Mouse (Mus musculus) heart, adult 2 months (tissue): ENCODE measurements around the gene Lrrc58. TPM values are rescaled to one million over a fixed set of nuclear protein-coding genes. Genes with fewer than 3 reads are reported as not detected.

ENCODE experiments used
- DNase-seq, 2 experiments: peaks; one replicate each; pipeline ENCODE4 v3.0.0; 2021
- H3K27ac ChIP-seq: fragments of 200-600 bp; 2 replicates; pipeline ENCODE4 v1.8.1; 2022
- H3K27me3 ChIP-seq: fragments of 200-500 bp; 2 replicates; pipeline ENCODE4 v1.6.1; 2012; ENCODE audit warnings: mild to moderate bottlenecking, low read length, inconsistent platforms, mixed read lengths; ENCODE audit not compliant: control insufficient read depth, insufficient read depth
- H3K36me3 ChIP-seq: fragments of 200-500 bp; 2 replicates; pipeline ENCODE4 v1.6.1; 2012; ENCODE audit warnings: low read length, inconsistent platforms; ENCODE audit not compliant: control insufficient read depth, insufficient read depth
- H3K4me1 ChIP-seq: fragments of 200-500 bp; 2 replicates; pipeline ENCODE4 v1.6.1; 2011; ENCODE audit warnings: low read length; ENCODE audit not compliant: control insufficient read depth, insufficient read depth
- H3K4me3 ChIP-seq: fragments of 200-600 bp; 2 replicates; pipeline ENCODE4 v1.8.1; 2022
- H3K79me2 ChIP-seq: fragments of 200-500 bp; replicated peaks from 2 replicates; pipeline ENCODE4 v1.6.1; 2012; ENCODE audit warnings: mild to moderate bottlenecking, inconsistent platforms, low read length, moderate library complexity, mixed read lengths; ENCODE audit not compliant: control insufficient read depth, insufficient read depth
- H3K9ac ChIP-seq: fragments of 200-500 bp; 2 replicates; pipeline ENCODE4 v1.6.1; 2012; ENCODE audit warnings: low read depth, mild to moderate bottlenecking, control low read depth, inconsistent platforms, low read length, mixed read lengths
- CTCF ChIP-seq: fragments of 200-600 bp; IDR thresholded peaks from 2 replicates; pipeline ENCODE4 v1.8.1; 2022; ENCODE audit warnings: antibody characterized with exemption, mild to moderate bottlenecking, moderate library complexity
- EP300 ChIP-seq: fragments of 200-500 bp; IDR thresholded peaks from 2 replicates; pipeline ENCODE4 v1.6.1; 2011; ENCODE audit warnings: low read depth, low read length, control low read depth; ENCODE audit not compliant: insufficient read depth
- POLR2A ChIP-seq: fragments of 200-500 bp; IDR thresholded peaks from 2 replicates; pipeline ENCODE4 v1.6.1; 2011; ENCODE audit warnings: mild to moderate bottlenecking, low read depth, low read length, control low read depth; ENCODE audit not compliant: insufficient read depth
- WGBS: fragments of 180-500 bp; shearing (Covaris S2); methylation state at CpG from one replicate; pipeline ENCODE4 v1.1.7; 2018; 5-methylcytosine and 5-hydroxymethylcytosine counted together
- intact Hi-C: fragments of 180-260 bp; cut with DNase I; formaldehyde crosslinking; loops from one replicate; pipeline ENCODE4 v1.15.1; 2025
- polyA plus RNA-seq: library from polyadenylated mRNA; depleted of rRNA; stranded (reverse); fragments of >200 nt; gene quantifications from 2 replicates; pipeline ENCODE4 v1.2.3, GENCODE M21; 2012
- total RNA-seq, 2 experiments: library from RNA; stranded (reverse); gene quantifications; 2 replicates each; pipeline ENCODE4 v1.2.3; 2021

The Lrrc58 gene
- total and polyA plus RNA-seq, 3 experiments: 11.8 to 83.5 (median 64.4) TPM

DNA sequence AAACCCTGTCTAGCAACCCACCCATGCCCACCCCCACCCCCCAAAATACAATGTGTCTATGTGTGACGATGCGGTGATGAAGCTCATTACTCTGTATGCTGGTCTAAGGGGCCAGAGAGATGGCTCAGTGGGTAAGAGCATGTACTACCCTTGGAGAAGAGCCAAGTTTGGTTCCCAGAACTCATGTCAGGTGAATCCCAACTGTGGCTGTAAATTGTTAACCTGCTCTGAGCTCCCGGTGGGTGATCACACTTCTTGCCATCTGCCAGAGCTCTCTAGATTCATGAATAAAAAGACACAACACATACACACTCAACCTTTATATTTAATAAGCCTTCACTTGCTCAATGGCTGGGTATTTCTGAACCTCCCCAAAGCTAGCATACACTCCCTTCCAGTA is 38.3 kb downstream of the Lrrc58 start:
- no peak for TF ChIP-seq POLR2A
- TF ChIP-seq EP300: no peak
- TF ChIP-seq CTCF: no peak
- Histone ChIP-seq H3K36me3 (no peaks in the 10 kb centered on the region), H3K79me2 (no peaks in the 10 kb centered on the region), H3K27ac (no peak overlapping the region), H3K9ac (no peak overlapping the region), H3K4me3 (no peak overlapping the region), H3K4me1 (no peaks in the 10 kb centered on the region), H3K27me3 (no peaks in the 10 kb centered on the region)
- WGBS: 89% methylated on average over 3 of the region's 3 CpGs
- DNase-seq: no peak
- intact Hi-C loops: no loop called here

DNA sequence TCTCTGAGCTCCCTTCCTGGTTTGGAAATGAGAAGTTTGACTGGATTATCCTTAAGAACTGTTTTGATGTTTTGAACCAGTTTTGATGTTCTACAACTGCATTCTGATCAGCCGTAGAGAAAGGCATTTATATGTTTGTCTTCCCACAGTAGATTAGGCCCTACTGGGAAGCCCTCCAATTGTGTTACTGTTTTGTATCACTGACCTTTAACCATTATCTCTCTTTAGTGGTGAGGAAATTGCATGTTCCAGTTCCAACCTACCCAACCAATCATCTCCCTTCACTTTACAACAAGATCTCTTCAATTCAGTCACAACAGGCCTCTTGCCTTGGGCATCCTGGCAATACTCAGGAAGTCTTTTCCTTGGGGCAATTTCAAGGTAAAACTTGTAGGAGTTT is 42.9 kb downstream of the Lrrc58 start:
- H3K79me2 ChIP-seq: no peaks in the 10 kb centered on the region
- H3K4me3 ChIP-seq: no peak overlapping the region
- no peak for DNase-seq
- no peaks in the 10 kb centered on the region for H3K36me3 ChIP-seq
- TF ChIP-seq CTCF: no peak
- TF ChIP-seq POLR2A: no peak
- no peak for TF ChIP-seq EP300
- no peaks in the 10 kb centered on the region for H3K4me1 ChIP-seq
- H3K27me3 ChIP-seq: peaks cover under 1% of the 10 kb centered on the region; the same call in 1 of the 2 replicates
- H3K9ac ChIP-seq: no peak overlapping the region
- 37% methylated on average over 1 of the region's 1 CpGs for WGBS
- intact Hi-C loops: no loop called here
- H3K27ac ChIP-seq: no peak overlapping the region

- intact Hi-C loops: no loop called here
- H3K36me3 ChIP-seq: no peaks in the 10 kb centered on the region
- no peaks in the 10 kb centered on the region for H3K4me1 ChIP-seq
- no peak for TF ChIP-seq POLR2A
- TF ChIP-seq CTCF: peak; percentile 60
- no peak within 1 kb of the TSS for H3K27ac ChIP-seq
- DNase-seq: peak; percentile 34 to 66
- no peaks in the 10 kb centered on the region for H3K79me2 ChIP-seq
- H3K9ac ChIP-seq: peak within 1 kb of the TSS; percentile 72
- WGBS: 6% methylated on average over 53 of the region's 53 CpGs
- H3K27me3 ChIP-seq: peaks cover 3% of the 10 kb centered on the region; the same call in 1 of the 2 replicates
- peak within 1 kb of the TSS; percentile 43 for H3K4me3 ChIP-seq
Measured at GRCm38 (mm10) chr16:37916138-37916817, 48.1 kb downstream of the Lrrc58 start, which contains the start of gene Gpr156. Gene Gpr156 (plus strand): TSS chr16:37916496.

GRCm38 (mm10) chr16:37916818-37917201 is 48.6 kb downstream of the Lrrc58 start:
- Histone ChIP-seq H3K4me3 (no peak overlapping the region), H3K4me1 (no peaks in the 10 kb centered on the region), H3K27me3 (peaks cover 3% of the 10 kb centered on the region; the same call in 1 of the 2 replicates), H3K27ac (no peak overlapping the region), H3K9ac (no peak overlapping the region), H3K79me2 (no peaks in the 10 kb centered on the region), H3K36me3 (no peaks in the 10 kb centered on the region)
- intact Hi-C loops: no loop called here
- 60% methylated on average over 7 of the region's 7 CpGs for WGBS
- TF ChIP-seq CTCF (no peak), POLR2A (no peak), EP300 (no peak)
- no peak for DNase-seq

- H3K27me3 ChIP-seq: peaks cover 3% of the 10 kb centered on the region; the same call in 1 of the 2 replicates
- no peak overlapping the region for H3K27ac ChIP-seq
- intact Hi-C loops: no loop called here
- no peak overlapping the region for H3K9ac ChIP-seq
- TF ChIP-seq CTCF (0 out of 2 replicates have a peak, but pooled peaks have one; percentile 21), POLR2A (no peak), EP300 (no peak)
- H3K36me3 ChIP-seq: no peaks in the 10 kb centered on the region
- 90% methylated on average over 6 of the region's 6 CpGs for WGBS
- no peaks in the 10 kb centered on the region for H3K4me1 ChIP-seq
- no peak for DNase-seq
- no peaks in the 10 kb centered on the region for H3K79me2 ChIP-seq
- no peak overlapping the region for H3K4me3 ChIP-seq
Measured at GRCm38 (mm10) chr16:37919000-37919399, 50.8 kb downstream of the Lrrc58 start.

GRCm38 (mm10) chr16:37920842-37921409 is 52.7 kb downstream of the Lrrc58 start:
- intact Hi-C loops: no loop called here
- no peaks in the 10 kb centered on the region for H3K36me3 ChIP-seq
- no peaks in the 10 kb centered on the region for H3K4me1 ChIP-seq
- no peak overlapping the region for H3K27ac ChIP-seq
- no peak for DNase-seq
- H3K79me2 ChIP-seq: no peaks in the 10 kb centered on the region
- WGBS: 67% methylated on average over 8 of the region's 8 CpGs
- H3K27me3 ChIP-seq: peaks cover 3% of the 10 kb centered on the region; the same call in 1 of the 2 replicates
- H3K4me3 ChIP-seq: no peak overlapping the region
- no peak overlapping the region for H3K9ac ChIP-seq
- TF ChIP-seq EP300: no peak
- no peak for TF ChIP-seq POLR2A
- TF ChIP-seq CTCF: no peak
